Mouse (Mus musculus) limb, embryonic 14.5 days (tissue): ENCODE results near the gene Zscan25. TPM values are rescaled to one million over a fixed set of nuclear protein-coding genes. Genes with fewer than 3 reads are reported as not detected.

Source experiments
- ATAC-seq: fragments of 200-750 bp; cut with Nextera tagmentation; 2 replicates; pipeline ENCODE4 v1.8.0; 2017; ENCODE audit warnings: low read depth, moderate number of reproducible peaks, moderate TSS enrichment; ENCODE audit not compliant: low FRiP score
- DNase-seq: peaks from one replicate; pipeline ENCODE4 v3.0.0-alpha.2; 2015; ENCODE audit warnings: low spot score
- H3K27ac ChIP-seq: fragments of 300-500 bp; sonication (generic); replicated peaks from 2 replicates; pipeline ENCODE4 v1.5.1; 2014; ENCODE audit warnings: low read depth, mild to moderate bottlenecking, low read length, moderate library complexity, mixed read lengths
- H3K27me3 ChIP-seq: fragments of 300-500 bp; sonication (generic); 2 replicates; pipeline ENCODE4 v1.6.1; 2014; ENCODE audit warnings: low read length, mixed read lengths; ENCODE audit not compliant: control insufficient read depth, insufficient read depth
- H3K36me3 ChIP-seq: fragments of 300-500 bp; sonication (generic); 2 replicates; pipeline ENCODE4 v1.6.1; 2014; ENCODE audit warnings: mild to moderate bottlenecking, low read length, moderate library complexity, mixed read lengths; ENCODE audit not compliant: control insufficient read depth, insufficient read depth
- H3K4me1 ChIP-seq: fragments of 300-500 bp; sonication (generic); 2 replicates; pipeline ENCODE4 v1.6.1; 2014; ENCODE audit warnings: antibody characterized with exemption, low read length, mixed read lengths; ENCODE audit not compliant: control insufficient read depth, insufficient read depth
- H3K4me2 ChIP-seq: fragments of 300-500 bp; sonication (generic); replicated peaks from 2 replicates; pipeline ENCODE4 v1.6.1; 2014; ENCODE audit warnings: low read depth, mild to moderate bottlenecking, low read length, moderate library complexity; ENCODE audit not compliant: severe bottlenecking
- H3K4me3 ChIP-seq: fragments of 300-500 bp; sonication (generic); replicated peaks from 2 replicates; pipeline ENCODE4 v1.5.1; 2014; ENCODE audit warnings: low read length
- H3K9ac ChIP-seq: fragments of 300-500 bp; sonication (generic); 2 replicates; pipeline ENCODE4 v1.6.1; 2014; ENCODE audit warnings: mild to moderate bottlenecking, low read depth, low read length, moderate library complexity; ENCODE audit not compliant: severe bottlenecking
- H3K9me3 ChIP-seq: fragments of 300-500 bp; sonication (generic); 2 replicates; pipeline ENCODE4 v1.6.1; 2016; ENCODE audit warnings: low read length; ENCODE audit not compliant: control insufficient read depth
- POLR2A ChIP-seq: fragments of 200-500 bp; IDR thresholded peaks from 2 replicates; pipeline ENCODE4 v1.8.0; 2012; ENCODE audit warnings: inconsistent platforms, mild to moderate bottlenecking, moderate library complexity, borderline replicate concordance; ENCODE audit not compliant: insufficient read depth, insufficient read length; ENCODE audit errors: extremely low read depth
- WGBS: fragments of 180-500 bp; shearing (Covaris S2); extraction: QIAGEN DNeasy Blood & Tissue Kit; methylation state at CpG from one replicate; pipeline ENCODE4 v1.1.7; 2014; 5-methylcytosine and 5-hydroxymethylcytosine counted together
- polyA plus RNA-seq, 2 experiments: library from polyadenylated mRNA; depleted of rRNA in 1 of 2; stranded (reverse) in 1 of 2; unstranded in 1 of 2; fragments of >200 nt; fragmentation: Nextera tagmentation in 1 of 2; extraction: Ambion mirVana in 1 of 2; gene quantifications; 2 replicates each; pipeline versions ENCODE4 v1.2.1 to v1.2.3; 2012 to 2014

The Zscan25 gene
- polyA plus RNA-seq (2012; rRNA removed) (18.0 and 18.2 TPM in 2 replicates), polyA plus RNA-seq (2014; fragmentation: Nextera tagmentation; extraction: Ambion mirVana) (0.66 and 0.88 TPM in 2 replicates)

- peak within 1 kb of the TSS; percentile 83 for H3K4me3 ChIP-seq
- no peaks in the 10 kb centered on the region for H3K4me1 ChIP-seq
- 2% methylated on average over 48 of the region's 50 CpGs for WGBS
- peak within 1 kb of the TSS; percentile 85 for H3K9ac ChIP-seq
- ATAC-seq, result peak; percentile 99
- peak; percentile 85; the same call in 1 of the 2 replicates for TF ChIP-seq POLR2A
- peaks cover 25% of the 10 kb centered on the region for H3K36me3 ChIP-seq
- H3K9me3 ChIP-seq, result no peaks in the 10 kb centered on the region
- DNase-seq, result peak; percentile 91
- peak within 1 kb of the TSS; percentile 85 for H3K4me2 ChIP-seq
- H3K27ac ChIP-seq, result peak within 1 kb of the TSS; percentile 86
- H3K27me3 ChIP-seq, result no peaks in the 10 kb centered on the region
Measured at GRCm38 (mm10) chr5:145280371-145281143, at the start of gene Zscan25. Zscan25 (plus strand) TSS chr5:145280500.

GRCm38 (mm10) chr5:145230641-145231040 is 49.7 kb upstream of the Zscan25 start:
- ATAC-seq, result no peak
- DNase-seq, result no peak
- peak overlapping the region; percentile 77; the same call in 1 of the 2 replicates for H3K4me2 ChIP-seq
- WGBS, result 77% methylated on average over 4 of the region's 4 CpGs
- H3K36me3 ChIP-seq, result peaks cover 24% of the 10 kb centered on the region
- no peak overlapping the region for H3K27ac ChIP-seq
- peak overlapping the region; percentile 94; the same call in 1 of the 2 replicates for H3K9ac ChIP-seq
- peaks cover 10% of the 10 kb centered on the region for H3K4me1 ChIP-seq
- no peaks in the 10 kb centered on the region for H3K27me3 ChIP-seq
- TF ChIP-seq POLR2A, result no peak
- H3K9me3 ChIP-seq, result no peaks in the 10 kb centered on the region
- peak overlapping the region; percentile 90 for H3K4me3 ChIP-seq

GRCm38 (mm10) chr5:145231367-145231871 is 48.9 kb upstream of the Zscan25 start, which contains the start of gene Zfp655:
Zfp655 (plus strand) TSS chr5:145231715.
- Histone ChIP-seq H3K27ac (peak within 1 kb of the TSS; percentile 84), H3K9me3 (no peaks in the 10 kb centered on the region), H3K27me3 (no peaks in the 10 kb centered on the region), H3K4me1 (peaks cover 10% of the 10 kb centered on the region), H3K9ac (peak within 1 kb of the TSS; percentile 94), H3K4me3 (peak within 1 kb of the TSS; percentile 90), H3K4me2 (peak within 1 kb of the TSS; percentile 77), H3K36me3 (peaks cover 31% of the 10 kb centered on the region)
- peak; percentile 93 for DNase-seq
- TF ChIP-seq POLR2A, result peak; percentile 94; the same call in 1 of the 2 replicates
- under 1% methylated on average over 35 of the region's 42 CpGs for WGBS
- ATAC-seq, result peak; percentile 99

GRCm38 (mm10) chr5:145231893-145232411 is 48.3 kb upstream of the Zscan25 start:
- no peak for DNase-seq
- Histone ChIP-seq H3K4me1 (peaks cover 10% of the 10 kb centered on the region), H3K9me3 (no peaks in the 10 kb centered on the region), H3K36me3 (peaks cover 36% of the 10 kb centered on the region), H3K4me2 (peak overlapping the region; percentile 56), H3K27ac (peak overlapping the region; percentile 84), H3K27me3 (no peaks in the 10 kb centered on the region), H3K9ac (peak overlapping the region; percentile 94), H3K4me3 (peak overlapping the region; percentile 90)
- WGBS, result 1% methylated on average over 23 of the region's 49 CpGs
- TF ChIP-seq POLR2A, result no peak
- ATAC-seq, result peak; percentile 28

- no peak for TF ChIP-seq POLR2A
- ATAC-seq, result no peak
- DNase-seq, result no peak
Measured at GRCm38 (mm10) chr5:145234636-145235035, 45.7 kb upstream of the Zscan25 start.

More at GRCm38 (mm10) chr5:145234636-145235035, 45.7 kb upstream of the Zscan25 start:
- Histone ChIP-seq H3K27ac (no peak overlapping the region), H3K4me2 (no peak overlapping the region), H3K36me3 (peaks cover 59% of the 10 kb centered on the region), H3K4me3 (no peak overlapping the region), H3K27me3 (no peaks in the 10 kb centered on the region), H3K9ac (no peak overlapping the region), H3K9me3 (no peaks in the 10 kb centered on the region), H3K4me1 (peaks cover 10% of the 10 kb centered on the region)
